9 mouse cellular contexts compared by ENCODE assay signal in the genomic region with DNA sequence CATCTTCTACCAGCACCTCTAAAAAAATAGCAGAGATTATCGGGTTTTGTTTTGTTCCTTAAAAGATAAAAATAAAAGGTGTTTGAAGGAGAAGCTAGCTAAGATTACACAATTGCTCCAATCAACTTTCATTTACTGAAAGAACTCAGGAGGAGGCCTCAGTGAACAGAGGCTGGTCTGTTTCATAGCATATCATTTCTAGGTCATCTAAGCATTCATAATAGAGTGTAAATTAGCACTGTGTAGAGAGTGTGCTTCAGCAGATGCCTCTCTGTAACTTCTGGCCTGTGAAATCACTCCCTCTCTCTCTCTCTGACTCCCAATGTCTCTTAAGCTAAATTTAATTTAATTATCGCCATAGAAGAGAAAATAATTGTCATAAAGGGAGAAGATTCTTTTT.
"Had no signal": no experiment of that assay in that cellular context is flagged by ENCODE, and none has a peak within 500 bp of the region (broad histone marks: within the 10 kb centered on the region; RNA-seq: fewer than 3 reads in every experiment).

No protein-coding gene starts in this region.

- ATAC-seq: liver, postnatal 0 days; lung, postnatal 0 days had no signal

- DNase-seq: kidney, adult 2 months; kidney, postnatal 25 days; left cerebral cortex, postnatal 4 days; liver, postnatal 0 days; lung, embryonic 14.5 days; lung, postnatal 36 days; midbrain, embryonic 14.5 days; thymus, postnatal 25 days had no signal
